Mouse (Mus musculus): Measurements from ENCODE around the gene Ermp1. TPM values are rescaled to one million over a fixed set of nuclear protein-coding genes. Genes with fewer than 3 reads are reported as not detected.

Gene Ermp1
- polyA plus RNA-seq, 1 experiment = 8.8 TPM

GRCm38 (mm10) chr19:29666965-29667594 lies 18.9 kb upstream of the Ermp1 start:
- H3ac ChIP-seq (ENCODE audit: control insufficient read depth, insufficient read length, low read depth) = no peak overlapping the region
- no peak overlapping the region for H3K4me3 ChIP-seq (ENCODE audit: insufficient read depth, poor library complexity, severe bottlenecking)
- no peaks in the 10 kb centered on the region for H3K36me3 ChIP-seq (ENCODE audit: control insufficient read depth, insufficient read depth)
- TF ChIP-seq MYOG (IDR thresholded peaks at IDR 0.05; ENCODE audit: control insufficient read depth, extremely low read depth, insufficient read length) = no peak
- peak; percentile 28 for TF ChIP-seq MYOD1 (IDR thresholded peaks at IDR 0.05; ENCODE audit: control insufficient read depth, insufficient read length, low read depth)
- no peaks in the 10 kb centered on the region for H3K79me3 ChIP-seq (ENCODE audit: low read depth)
- H3K79me2 ChIP-seq (ENCODE audit: control insufficient read depth, insufficient read depth) = no peaks in the 10 kb centered on the region
- no peaks in the 10 kb centered on the region for H3K27me3 ChIP-seq (ENCODE audit: control insufficient read depth, insufficient read depth, insufficient read length)

- no peaks in the 10 kb centered on the region for H3K27me3 ChIP-seq (ENCODE audit: control insufficient read depth, insufficient read depth, insufficient read length)
- H3K79me3 ChIP-seq (ENCODE audit: low read depth) = no peaks in the 10 kb centered on the region
- no peak overlapping the region for H3ac ChIP-seq (ENCODE audit: control insufficient read depth, insufficient read length, low read depth)
- H3K79me2 ChIP-seq (ENCODE audit: control insufficient read depth, insufficient read depth) = no peaks in the 10 kb centered on the region
- no peak for TF ChIP-seq MYOD1 (IDR thresholded peaks at IDR 0.05; ENCODE audit: control insufficient read depth, insufficient read length, low read depth)
- TF ChIP-seq MYOG (IDR thresholded peaks at IDR 0.05; ENCODE audit: control insufficient read depth, extremely low read depth, insufficient read length) = no peak
- TF ChIP-seq MAX (IDR thresholded peaks at IDR 0.05) = no peak
- no peak for TF ChIP-seq USF1 (IDR thresholded peaks at IDR 0.05; ENCODE audit: low read depth)
- no peak for TF ChIP-seq FOSL1 (IDR thresholded peaks at IDR 0.05; ENCODE audit: insufficient read depth, low read length, poor library complexity, severe bottlenecking)
- no peak for TF ChIP-seq CEBPB (IDR thresholded peaks at IDR 0.05; ENCODE audit: low read depth)
- no peak for TF ChIP-seq CTCF (IDR thresholded peaks at IDR 0.05; ENCODE audit: control insufficient read depth, insufficient read depth, insufficient read length)
- no peaks in the 10 kb centered on the region for H3K36me3 ChIP-seq (ENCODE audit: control insufficient read depth, insufficient read depth)
- H3K4me3 ChIP-seq (ENCODE audit: insufficient read depth, poor library complexity, severe bottlenecking) = no peak overlapping the region
These were observed 17.9 kb upstream of the Ermp1 start for GRCm38 (mm10) chr19:29666164-29666563.

- Histone ChIP-seq H3K79me3 (ENCODE audit: low read depth) (no peaks in the 10 kb centered on the region), H3K36me3 (ENCODE audit: control insufficient read depth, insufficient read depth) (no peaks in the 10 kb centered on the region), H3K27me3 (ENCODE audit: control insufficient read depth, insufficient read depth, insufficient read length) (no peaks in the 10 kb centered on the region), H3K4me3 (ENCODE audit: insufficient read depth, poor library complexity, severe bottlenecking) (no peak overlapping the region), H3K79me2 (ENCODE audit: control insufficient read depth, insufficient read depth) (no peaks in the 10 kb centered on the region), H3ac (ENCODE audit: control insufficient read depth, insufficient read length, low read depth) (no peak overlapping the region)
- TF ChIP-seq USF1 (IDR thresholded peaks at IDR 0.05; ENCODE audit: low read depth) (no peak), MYOG (IDR thresholded peaks at IDR 0.05; ENCODE audit: control insufficient read depth, extremely low read depth, insufficient read length) (no peak), CEBPB (IDR thresholded peaks at IDR 0.05; ENCODE audit: low read depth) (no peak), CTCF (IDR thresholded peaks at IDR 0.05; ENCODE audit: control insufficient read depth, insufficient read depth, insufficient read length) (no peak), MYOD1 (IDR thresholded peaks at IDR 0.05; ENCODE audit: control insufficient read depth, insufficient read length, low read depth) (no peak), MAX (IDR thresholded peaks at IDR 0.05) (no peak), FOSL1 (IDR thresholded peaks at IDR 0.05; ENCODE audit: insufficient read depth, low read length, poor library complexity, severe bottlenecking) (no peak)
These were observed 16.7 kb upstream of the Ermp1 start for GRCm38 (mm10) chr19:29664934-29665333.

GRCm38 (mm10) chr19:29663780-29664179 lies 15.6 kb upstream of the Ermp1 start:
- TF ChIP-seq USF1 (IDR thresholded peaks at IDR 0.05; ENCODE audit: low read depth) = no peak
- TF ChIP-seq MYOG (IDR thresholded peaks at IDR 0.05; ENCODE audit: control insufficient read depth, extremely low read depth, insufficient read length) = no peak
- no peak for TF ChIP-seq CTCF (IDR thresholded peaks at IDR 0.05; ENCODE audit: control insufficient read depth, insufficient read depth, insufficient read length)
- no peak for TF ChIP-seq MAX (IDR thresholded peaks at IDR 0.05)
- no peak for TF ChIP-seq CEBPB (IDR thresholded peaks at IDR 0.05; ENCODE audit: low read depth)
- no peak for TF ChIP-seq FOSL1 (IDR thresholded peaks at IDR 0.05; ENCODE audit: insufficient read depth, low read length, poor library complexity, severe bottlenecking)
- TF ChIP-seq MYOD1 (IDR thresholded peaks at IDR 0.05; ENCODE audit: control insufficient read depth, insufficient read length, low read depth) = no peak
- Histone ChIP-seq H3K27me3 (ENCODE audit: control insufficient read depth, insufficient read depth, insufficient read length) (no peaks in the 10 kb centered on the region), H3K79me3 (ENCODE audit: low read depth) (no peaks in the 10 kb centered on the region), H3ac (ENCODE audit: control insufficient read depth, insufficient read length, low read depth) (no peak overlapping the region), H3K79me2 (ENCODE audit: control insufficient read depth, insufficient read depth) (no peaks in the 10 kb centered on the region), H3K36me3 (ENCODE audit: control insufficient read depth, insufficient read depth) (no peaks in the 10 kb centered on the region), H3K4me3 (ENCODE audit: insufficient read depth, poor library complexity, severe bottlenecking) (no peak overlapping the region)

- no peaks in the 10 kb centered on the region for H3K36me3 ChIP-seq (ENCODE audit: control insufficient read depth, insufficient read depth)
- H3K4me3 ChIP-seq (ENCODE audit: insufficient read depth, poor library complexity, severe bottlenecking) = no peak overlapping the region
- H3ac ChIP-seq (ENCODE audit: control insufficient read depth, insufficient read length, low read depth) = no peak overlapping the region
- no peaks in the 10 kb centered on the region for H3K27me3 ChIP-seq (ENCODE audit: control insufficient read depth, insufficient read depth, insufficient read length)
- no peak for TF ChIP-seq CEBPB (IDR thresholded peaks at IDR 0.05; ENCODE audit: low read depth)
- TF ChIP-seq MYOG (IDR thresholded peaks at IDR 0.05; ENCODE audit: control insufficient read depth, extremely low read depth, insufficient read length) = no peak
- no peak for TF ChIP-seq MYOD1 (IDR thresholded peaks at IDR 0.05; ENCODE audit: control insufficient read depth, insufficient read length, low read depth)
- TF ChIP-seq USF1 (IDR thresholded peaks at IDR 0.05; ENCODE audit: low read depth) = no peak
- no peak for TF ChIP-seq CTCF (IDR thresholded peaks at IDR 0.05; ENCODE audit: control insufficient read depth, insufficient read depth, insufficient read length)
- no peak for TF ChIP-seq MAX (IDR thresholded peaks at IDR 0.05)
- TF ChIP-seq FOSL1 (IDR thresholded peaks at IDR 0.05; ENCODE audit: insufficient read depth, low read length, poor library complexity, severe bottlenecking) = no peak
- no peaks in the 10 kb centered on the region for H3K79me3 ChIP-seq (ENCODE audit: low read depth)
- H3K79me2 ChIP-seq (ENCODE audit: control insufficient read depth, insufficient read depth) = no peaks in the 10 kb centered on the region
These were observed 13.9 kb upstream of the Ermp1 start for GRCm38 (mm10) chr19:29661974-29662580.

Measured in C2C12 (cell line).